Mouse (Mus musculus) stomach, postnatal 0 days (tissue): Measurements from ENCODE around the gene Palld. TPM values are rescaled to one million over a fixed set of nuclear protein-coding genes. Genes with fewer than 3 reads are reported as not detected.

Experiments
- ATAC-seq: fragments of 200-750 bp; cut with Nextera tagmentation; 2 replicates; pipeline ENCODE4 v1.8.0; 2017; ENCODE audit not compliant: low FRiP score, low TSS enrichment
- DNase-seq: peaks from one replicate; pipeline ENCODE4 v3.0.0-alpha.2; 2016; ENCODE audit warnings: low spot score
- H3K27ac ChIP-seq: fragments of 300-500 bp; sonication (generic); replicated peaks from 2 replicates; pipeline ENCODE4 v1.5.1; 2014; ENCODE audit warnings: mild to moderate bottlenecking, control low read depth
- H3K27me3 ChIP-seq: fragments of 300-500 bp; sonication (generic); 2 replicates; pipeline ENCODE4 v1.6.1; 2014; ENCODE audit warnings: low read length; ENCODE audit not compliant: control insufficient read depth, insufficient read depth
- H3K36me3 ChIP-seq: fragments of 300-500 bp; sonication (generic); 2 replicates; pipeline ENCODE4 v1.6.1; 2014; ENCODE audit warnings: low read length, mixed read lengths; ENCODE audit not compliant: control insufficient read depth, insufficient read depth
- H3K4me1 ChIP-seq: fragments of 300-500 bp; sonication (generic); replicated peaks from 2 replicates; pipeline ENCODE4 v1.6.1; 2014; ENCODE audit warnings: antibody characterized with exemption; ENCODE audit not compliant: control insufficient read depth, insufficient read depth
- H3K4me2 ChIP-seq: fragments of 300-500 bp; sonication (generic); replicated peaks from 2 replicates; pipeline ENCODE4 v1.6.1; 2014; ENCODE audit warnings: low read depth, mild to moderate bottlenecking, control low read depth, moderate library complexity
- H3K4me3 ChIP-seq: fragments of 300-500 bp; sonication (generic); 2 replicates; pipeline ENCODE4 v1.5.1; 2014; ENCODE audit warnings: low read depth, low read length, control low read depth
- H3K9ac ChIP-seq: fragments of 300-500 bp; sonication (generic); 2 replicates; pipeline ENCODE4 v1.6.1; 2014; ENCODE audit warnings: mild to moderate bottlenecking, low read length, control low read depth, mixed read lengths
- H3K9me3 ChIP-seq: fragments of 300-500 bp; sonication (generic); 2 replicates; pipeline ENCODE4 v1.6.1; 2016; ENCODE audit warnings: low read length; ENCODE audit not compliant: control insufficient read depth
- CTCF ChIP-seq: IDR thresholded peaks from 2 replicates; pipeline ENCODE4 v1.5.1; 2016; ENCODE audit warnings: antibody characterized with exemption, low read depth, mild to moderate bottlenecking, moderate library complexity
- EP300 ChIP-seq: optimal IDR thresholded peaks from 2 replicates; pipeline ENCODE3; 2016; ENCODE audit warnings: antibody characterized with exemption
- WGBS: fragments of 180-500 bp; shearing (Covaris S2); extraction: QIAGEN DNeasy Blood & Tissue Kit; methylation state at CpG from one replicate; pipeline ENCODE4 v1.1.7; 2014; 5-methylcytosine and 5-hydroxymethylcytosine counted together
- polyA plus RNA-seq: library from polyadenylated mRNA; unstranded; fragments of >200 nt; fragmentation: Nextera tagmentation; extraction: Ambion mirVana; gene quantifications from 2 replicates; pipeline ENCODE4 v1.2.1, GENCODE M21; 2015

Palld gene
- polyA plus RNA-seq, 1 experiment from 2014 or later: 71.0 TPM

DNA sequence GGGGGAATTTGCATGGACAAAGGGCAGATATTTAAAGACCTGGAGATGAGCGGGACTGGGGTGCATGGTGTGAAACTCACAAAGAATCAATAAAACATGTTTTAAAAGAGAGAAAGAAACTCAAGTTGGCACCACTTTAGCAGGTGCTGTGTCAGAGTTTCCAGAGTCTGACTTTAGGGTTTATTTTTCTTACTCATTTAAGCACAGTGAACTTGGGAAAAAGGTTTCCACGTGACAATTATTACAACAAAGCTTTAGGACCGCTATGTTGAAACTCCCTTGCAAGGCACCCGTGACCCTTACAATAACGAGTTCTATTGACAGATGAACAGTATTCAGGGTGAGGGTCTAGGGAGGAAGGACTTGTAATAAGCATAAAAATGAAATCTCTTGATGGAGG, 440.3 kb downstream of the Palld start:
- no peak overlapping the region for H3K9ac ChIP-seq
- 82% methylated on average over 5 of the region's 5 CpGs for WGBS
- H3K36me3 ChIP-seq: no peaks in the 10 kb centered on the region
- DNase-seq (no peak), ATAC-seq (no peak)
- H3K4me3 ChIP-seq: no peak overlapping the region
- no peaks in the 10 kb centered on the region for H3K9me3 ChIP-seq
- H3K27me3 ChIP-seq: no peaks in the 10 kb centered on the region
- no peak overlapping the region for H3K4me2 ChIP-seq
- TF ChIP-seq CTCF (no peak), EP300 (no peak)
- no peak overlapping the region for H3K27ac ChIP-seq
- H3K4me1 ChIP-seq: no peaks in the 10 kb centered on the region

Other genes starting within 250 kb of the Palld start
- gene Ddx60, start 25.4 kb upstream of the Palld start, polyA plus RNA-seq: 5.2 and 6.8 TPM in 2 replicates
- gene Anxa10, start 220.5 kb upstream of the Palld start, polyA plus RNA-seq: 562 and 617 TPM in 2 replicates